Mouse (Mus musculus): ENCODE data around the gene Fli1. TPM values are rescaled to one million over a fixed set of nuclear protein-coding genes. Genes with fewer than 3 reads are reported as not detected.

Gene Fli1
- polyA plus RNA-seq, 1 experiment from 2014 or later: 31.0 TPM

GRCm38 (mm10) chr9:32569261-32569660, 26.6 kb upstream of the Fli1 start:
- H3K4me2 ChIP-seq: no peak overlapping the region
- no peaks in the 10 kb centered on the region for H3K36me3 ChIP-seq
- no peaks in the 10 kb centered on the region for H3K9me3 ChIP-seq (replicated peaks)
- no peak overlapping the region for H3K4me3 ChIP-seq (replicated peaks)
- ATAC-seq (replicated peaks; ENCODE audit: low FRiP score): no peak
- no peak overlapping the region for H3K27ac ChIP-seq
- no peaks in the 10 kb centered on the region for H3K27me3 ChIP-seq
- 74% methylated on average over 4 of the region's 4 CpGs for WGBS
- peaks cover 30% of the 10 kb centered on the region for H3K4me1 ChIP-seq
- H3K9ac ChIP-seq: no peak overlapping the region

- peaks cover 40% of the 10 kb centered on the region for H3K4me1 ChIP-seq
- no peak overlapping the region for H3K4me3 ChIP-seq (replicated peaks)
- 28% methylated on average over 7 of the region's 7 CpGs for WGBS
- H3K36me3 ChIP-seq: no peaks in the 10 kb centered on the region
- H3K27ac ChIP-seq: no peak overlapping the region
- H3K27me3 ChIP-seq: no peaks in the 10 kb centered on the region
- H3K9me3 ChIP-seq (replicated peaks): no peaks in the 10 kb centered on the region
- no peak overlapping the region for H3K9ac ChIP-seq
- H3K4me2 ChIP-seq: no peak overlapping the region
- no peak for ATAC-seq (replicated peaks; ENCODE audit: low FRiP score)
These were observed 24.9 kb upstream of the Fli1 start for GRCm38 (mm10) chr9:32567603-32568002.

- Histone ChIP-seq H3K4me3 (replicated peaks) (no peak overlapping the region), H3K27ac (peak overlapping the region; percentile 71), H3K27me3 (0 out of 2 replicates have a peak, but pooled peaks cover 3% of the 10 kb centered on the region), H3K4me2 (no peak overlapping the region), H3K4me1 (peaks cover 59% of the 10 kb centered on the region), H3K9me3 (replicated peaks) (no peaks in the 10 kb centered on the region), H3K9ac (no peak overlapping the region), H3K36me3 (no peaks in the 10 kb centered on the region)
- 50% methylated on average over 3 of the region's 3 CpGs for WGBS
- no peak for ATAC-seq (replicated peaks; ENCODE audit: low FRiP score)
These were observed 22.6 kb upstream of the Fli1 start for GRCm38 (mm10) chr9:32565309-32565708.

- no peak for ATAC-seq (replicated peaks; ENCODE audit: low FRiP score)
- WGBS: 65% methylated on average over 4 of the region's 4 CpGs
These were observed 20.2 kb upstream of the Fli1 start for GRCm38 (mm10) chr9:32562837-32563236.

GRCm38 (mm10) chr9:32562409-32562808, 19.7 kb upstream of the Fli1 start:
- peak overlapping the region; percentile 36 for H3K4me2 ChIP-seq
- H3K4me3 ChIP-seq (replicated peaks): no peak overlapping the region
- H3K9me3 ChIP-seq (replicated peaks): no peaks in the 10 kb centered on the region
- H3K9ac ChIP-seq: no peak overlapping the region
- no peaks in the 10 kb centered on the region for H3K36me3 ChIP-seq
- H3K4me1 ChIP-seq: peaks cover 52% of the 10 kb centered on the region
- WGBS: 23% methylated on average over 9 of the region's 9 CpGs
- 0 out of 2 replicates have a peak, but pooled peaks cover 3% of the 10 kb centered on the region for H3K27me3 ChIP-seq
- ATAC-seq (replicated peaks; ENCODE audit: low FRiP score): peak; percentile 53; the same call in 1 of the 2 replicates
- no peak overlapping the region for H3K27ac ChIP-seq

More at GRCm38 (mm10) chr9:32562837-32563236, 20.2 kb upstream of the Fli1 start:
- peak overlapping the region; percentile 36 for H3K4me2 ChIP-seq
- H3K9ac ChIP-seq: no peak overlapping the region
- H3K4me3 ChIP-seq (replicated peaks): no peak overlapping the region
- H3K27ac ChIP-seq: no peak overlapping the region
- 0 out of 2 replicates have a peak, but pooled peaks cover 3% of the 10 kb centered on the region for H3K27me3 ChIP-seq
- H3K9me3 ChIP-seq (replicated peaks): no peaks in the 10 kb centered on the region
- H3K36me3 ChIP-seq: no peaks in the 10 kb centered on the region
- H3K4me1 ChIP-seq: peaks cover 56% of the 10 kb centered on the region

- Histone ChIP-seq H3K27me3 (0 out of 2 replicates have a peak, but pooled peaks cover 3% of the 10 kb centered on the region), H3K4me2 (no peak overlapping the region), H3K4me1 (peaks cover 51% of the 10 kb centered on the region), H3K9ac (no peak overlapping the region), H3K9me3 (replicated peaks) (no peaks in the 10 kb centered on the region), H3K27ac (no peak overlapping the region), H3K4me3 (replicated peaks) (no peak overlapping the region), H3K36me3 (no peaks in the 10 kb centered on the region)
- WGBS: 69% methylated on average over 14 of the region's 14 CpGs
- ATAC-seq (replicated peaks; ENCODE audit: low FRiP score): no peak
These were observed 18.7 kb upstream of the Fli1 start for GRCm38 (mm10) chr9:32561190-32561890.

- ATAC-seq (replicated peaks; ENCODE audit: low FRiP score): no peak
- Histone ChIP-seq H3K27ac (no peak overlapping the region), H3K4me2 (no peak overlapping the region), H3K36me3 (no peaks in the 10 kb centered on the region), H3K9ac (no peak overlapping the region), H3K27me3 (0 out of 2 replicates have a peak, but pooled peaks cover 3% of the 10 kb centered on the region), H3K4me3 (replicated peaks) (no peak overlapping the region), H3K9me3 (replicated peaks) (no peaks in the 10 kb centered on the region), H3K4me1 (peaks cover 42% of the 10 kb centered on the region)
- WGBS: 55% methylated on average over 8 of the region's 8 CpGs
These were observed 17.2 kb upstream of the Fli1 start for GRCm38 (mm10) chr9:32559859-32560258.

GRCm38 (mm10) chr9:32559454-32559853, 16.8 kb upstream of the Fli1 start:
- Histone ChIP-seq H3K4me1 (peaks cover 37% of the 10 kb centered on the region), H3K9me3 (replicated peaks) (no peaks in the 10 kb centered on the region), H3K4me3 (replicated peaks) (no peak overlapping the region), H3K27me3 (0 out of 2 replicates have a peak, but pooled peaks cover 3% of the 10 kb centered on the region), H3K27ac (no peak overlapping the region), H3K36me3 (no peaks in the 10 kb centered on the region), H3K4me2 (no peak overlapping the region), H3K9ac (no peak overlapping the region)
- ATAC-seq (replicated peaks; ENCODE audit: low FRiP score): no peak

- Histone ChIP-seq H3K4me2 (no peak overlapping the region), H3K4me3 (replicated peaks) (no peak overlapping the region), H3K9me3 (replicated peaks) (no peaks in the 10 kb centered on the region), H3K27ac (0 out of 2 replicates have a peak overlapping the region, but pooled peaks have one; percentile 34), H3K9ac (no peak overlapping the region), H3K4me1 (peaks cover 15% of the 10 kb centered on the region), H3K36me3 (no peaks in the 10 kb centered on the region), H3K27me3 (0 out of 2 replicates have a peak, but pooled peaks cover 3% of the 10 kb centered on the region)
- no peak for ATAC-seq (replicated peaks; ENCODE audit: low FRiP score)
- 67% methylated on average over 7 of the region's 7 CpGs for WGBS
These were observed 13.7 kb upstream of the Fli1 start for GRCm38 (mm10) chr9:32556313-32556712.

- Histone ChIP-seq H3K27me3 (no peaks in the 10 kb centered on the region), H3K4me3 (replicated peaks) (no peak overlapping the region), H3K36me3 (no peaks in the 10 kb centered on the region), H3K9ac (no peak overlapping the region), H3K4me2 (no peak overlapping the region), H3K4me1 (peaks cover 15% of the 10 kb centered on the region), H3K9me3 (replicated peaks) (no peaks in the 10 kb centered on the region), H3K27ac (no peak overlapping the region)
- 87% methylated on average over 3 of the region's 3 CpGs for WGBS
- ATAC-seq (replicated peaks; ENCODE audit: low FRiP score): no peak
These were observed 12.6 kb upstream of the Fli1 start for GRCm38 (mm10) chr9:32555279-32555678.

- H3K27me3 ChIP-seq: peaks cover 14% of the 10 kb centered on the region
- 6% methylated on average over 10 of the region's 10 CpGs for WGBS
- H3K4me3 ChIP-seq (replicated peaks): no peak overlapping the region
- H3K36me3 ChIP-seq: no peaks in the 10 kb centered on the region
- peaks cover 51% of the 10 kb centered on the region for H3K4me1 ChIP-seq
- H3K9ac ChIP-seq: no peak overlapping the region
- H3K9me3 ChIP-seq (replicated peaks): no peaks in the 10 kb centered on the region
- peak overlapping the region; percentile 45; the same call in 1 of the 2 replicates for H3K27ac ChIP-seq
- no peak for ATAC-seq (replicated peaks; ENCODE audit: low FRiP score)
- peak overlapping the region; percentile 19; the same call in 1 of the 2 replicates for H3K4me2 ChIP-seq
These were observed 7.9 kb upstream of the Fli1 start for GRCm38 (mm10) chr9:32550541-32550940.

GRCm38 (mm10) chr9:32549462-32550384, 7.1 kb upstream of the Fli1 start:
- WGBS: 23% methylated on average over 6 of the region's 6 CpGs
- no peaks in the 10 kb centered on the region for H3K9me3 ChIP-seq (replicated peaks)
- H3K27ac ChIP-seq: peak overlapping the region; percentile 45; the same call in 1 of the 2 replicates
- ATAC-seq (replicated peaks; ENCODE audit: low FRiP score): no peak
- no peak overlapping the region for H3K9ac ChIP-seq
- H3K27me3 ChIP-seq: peaks cover 18% of the 10 kb centered on the region
- peaks cover 59% of the 10 kb centered on the region for H3K4me1 ChIP-seq
- H3K4me2 ChIP-seq: no peak overlapping the region
- H3K4me3 ChIP-seq (replicated peaks): no peak overlapping the region
- H3K36me3 ChIP-seq: no peaks in the 10 kb centered on the region

Data from kidney, embryonic 15.5 days (tissue).